Mouse (Mus musculus) c-Kit-positive CD71-positive TER-119-positive erythroid progenitor cells, embryonic 14.5 days (primary cell): ENCODE data around the gene Erbb4.

Source experiments
- DNase-seq: peaks from one replicate; pipeline ENCODE4 v3.0.0-alpha.2; 2013; ENCODE audit warnings: low spot score

Erbb4 gene

GRCm38 (mm10) chr1:68517820-68518219 is 590.0 kb downstream of the Erbb4 start:
- no peak for DNase-seq

DNA sequence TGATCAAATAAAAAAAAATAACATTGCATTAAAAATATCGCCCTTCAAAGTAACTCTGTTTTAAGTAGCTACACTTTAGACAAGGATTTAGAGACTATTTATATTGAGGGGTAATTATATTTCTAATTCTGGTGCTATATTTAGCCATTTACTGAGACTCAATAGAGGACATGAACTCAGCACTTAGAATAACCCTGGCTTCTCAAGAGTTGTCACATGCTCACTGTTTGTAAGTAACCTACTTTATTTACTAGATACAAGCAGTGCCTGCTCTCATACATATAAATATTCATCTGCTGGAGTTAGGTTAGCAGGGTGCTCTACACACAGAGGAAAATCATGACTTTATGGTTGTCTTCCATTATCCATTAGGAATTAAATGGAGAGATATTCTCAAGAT is 604.0 kb downstream of the Erbb4 start:
- DNase-seq: no peak

- DNase-seq: no peak
Observed at GRCm38 (mm10) chr1:68501561-68501960, 606.3 kb downstream of the Erbb4 start.

- DNase-seq: no peak
Observed at GRCm38 (mm10) chr1:68466390-68466960, 641.4 kb downstream of the Erbb4 start.

- no peak for DNase-seq
Observed at GRCm38 (mm10) chr1:68451274-68451673, 656.6 kb downstream of the Erbb4 start.

- DNase-seq: no peak
Observed at GRCm38 (mm10) chr1:68424336-68424983, 683.4 kb downstream of the Erbb4 start.

GRCm38 (mm10) chr1:68401204-68401603 is 706.7 kb downstream of the Erbb4 start:
- DNase-seq: no peak

DNA sequence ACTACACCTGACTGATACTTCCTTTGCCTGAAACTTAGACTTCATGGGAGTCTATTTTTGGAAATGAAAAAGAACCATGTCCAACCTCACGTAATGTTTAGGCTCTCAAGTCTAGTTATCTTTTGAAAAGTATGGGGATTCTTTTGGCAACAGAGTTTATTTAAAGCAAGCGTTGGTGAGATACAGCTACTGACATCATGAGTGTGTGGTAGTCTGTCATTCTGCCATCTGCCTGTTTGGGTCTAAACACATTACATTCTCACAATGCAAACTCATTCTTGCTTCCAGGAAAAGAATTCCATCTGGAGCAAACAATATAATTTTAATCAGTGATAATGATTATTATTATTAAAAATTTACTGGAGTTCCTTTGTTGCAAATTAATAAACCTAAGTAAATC is 736.3 kb downstream of the Erbb4 start:
- DNase-seq: no peak

- DNase-seq: no peak
Observed at GRCm38 (mm10) chr1:68333714-68334113, 774.1 kb downstream of the Erbb4 start.

- DNase-seq: no peak
Observed at GRCm38 (mm10) chr1:68305813-68306212, 802.0 kb downstream of the Erbb4 start.

DNA sequence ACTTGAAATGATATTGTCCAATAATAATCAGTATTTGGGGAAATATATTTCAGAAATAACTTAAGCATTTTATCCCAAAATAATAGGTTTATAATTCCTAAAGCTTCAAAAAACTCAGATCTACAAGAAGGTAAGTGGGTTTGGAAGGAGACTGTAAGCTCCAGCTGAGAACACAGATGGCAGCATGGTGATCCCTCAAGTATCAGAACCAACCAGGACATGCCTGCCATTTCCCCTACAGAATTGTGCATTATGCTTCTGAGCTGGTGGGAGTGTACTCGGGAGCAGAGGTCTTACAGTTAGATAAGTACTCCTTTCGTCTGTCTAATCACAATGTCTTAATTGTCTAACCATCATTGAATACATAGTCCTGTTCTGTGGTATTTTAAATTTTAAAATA is 823.4 kb downstream of the Erbb4 start:
- no peak for DNase-seq

DNA sequence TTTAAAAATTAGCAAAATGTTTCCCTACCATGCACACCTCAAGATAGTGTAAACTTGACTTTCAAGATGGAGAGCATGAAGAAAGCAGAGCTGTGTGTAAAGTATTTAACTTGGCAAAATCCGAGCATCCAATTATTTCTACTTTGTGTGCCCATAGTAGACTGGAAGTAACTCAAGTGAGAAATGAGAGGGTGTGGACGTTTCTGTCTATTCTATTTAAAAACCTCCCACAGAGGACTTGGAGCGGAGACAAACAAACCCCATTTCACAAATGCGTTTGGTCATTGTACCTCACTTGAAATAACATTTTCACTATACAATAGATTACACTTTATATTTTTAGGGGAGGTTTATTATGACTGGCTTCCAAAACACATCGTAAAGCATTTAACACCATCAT is 832.0 kb downstream of the Erbb4 start:
- no peak for DNase-seq

- no peak for DNase-seq
Observed at GRCm38 (mm10) chr1:68178580-68178979, 929.3 kb downstream of the Erbb4 start.

GRCm38 (mm10) chr1:68155253-68155652 is 952.6 kb downstream of the Erbb4 start:
- DNase-seq: no peak

DNA sequence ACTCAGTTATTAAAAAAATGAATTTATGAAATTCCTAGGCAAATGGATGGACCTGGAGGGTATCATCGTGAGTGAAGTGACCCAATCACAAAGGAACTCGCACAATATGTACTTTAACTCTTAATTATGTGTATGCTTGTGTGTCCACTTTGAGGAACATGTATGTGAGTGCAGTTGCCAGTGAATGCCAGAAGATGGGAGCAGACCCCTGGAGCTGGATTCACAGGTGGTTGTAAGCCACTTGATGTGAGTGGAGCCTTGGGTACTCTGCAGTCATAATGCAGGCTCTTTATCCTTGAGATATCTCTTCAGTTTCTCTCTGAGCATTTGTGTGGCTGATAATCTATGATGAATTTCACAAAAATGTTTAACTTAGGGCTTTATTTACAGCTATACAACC is 957.3 kb downstream of the Erbb4 start:
- DNase-seq: no peak

DNA sequence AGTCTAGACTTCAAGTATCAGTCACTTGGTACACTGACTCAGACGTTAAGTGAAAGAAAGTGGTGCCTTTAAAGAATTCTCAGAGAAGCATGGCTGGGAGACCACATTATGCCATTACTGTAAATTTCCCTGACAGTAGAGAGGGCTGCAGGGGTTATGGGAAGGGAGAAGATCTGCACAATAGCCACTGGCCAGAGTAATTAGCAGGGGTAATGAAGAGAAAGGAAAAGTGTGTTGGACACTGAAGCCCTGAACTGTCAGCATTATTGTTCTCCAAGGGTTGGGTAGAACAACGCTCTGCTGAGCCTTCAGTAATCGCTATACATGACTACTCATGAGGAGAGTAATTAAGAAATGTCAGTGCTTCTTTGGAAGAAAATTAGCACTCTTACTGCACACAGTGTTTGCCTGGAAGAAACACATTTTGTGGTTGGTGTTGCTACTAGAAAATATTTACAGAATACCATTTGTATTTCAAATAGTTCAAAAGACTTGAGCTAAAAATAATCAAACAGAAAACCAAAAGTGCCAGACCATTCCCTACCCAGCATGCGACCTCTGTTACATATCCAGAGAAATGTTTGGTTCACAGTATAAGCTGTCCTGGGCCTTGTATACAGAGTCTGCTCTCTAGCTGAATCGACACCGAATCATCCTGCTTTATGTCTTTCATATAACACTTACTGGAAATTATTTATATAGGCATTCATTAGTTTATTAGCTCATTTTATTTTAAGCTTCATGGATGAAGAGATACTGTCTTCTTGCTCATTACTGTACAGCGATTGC is 965.1 kb downstream of the Erbb4 start:
- no peak for DNase-seq

DNA sequence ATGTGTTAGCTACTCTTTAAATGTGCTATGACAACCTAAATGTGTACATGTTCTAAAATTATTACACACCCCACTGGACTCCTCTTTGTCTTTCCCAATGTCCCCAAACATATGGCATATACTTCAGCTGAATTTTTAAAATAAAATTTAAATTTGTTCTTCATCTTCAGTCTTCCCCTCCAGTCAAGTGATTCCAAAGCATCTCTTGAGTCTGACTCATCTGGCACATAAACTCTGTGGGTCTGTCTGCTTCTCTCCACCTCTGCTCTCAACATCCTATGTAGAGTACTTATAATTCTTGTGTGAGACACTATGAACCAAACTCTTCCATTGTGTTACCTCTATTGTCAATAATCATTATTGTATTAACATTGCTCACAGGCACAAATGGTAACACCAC is 972.9 kb downstream of the Erbb4 start:
- no peak for DNase-seq

GRCm38 (mm10) chr1:68134450-68134849 is 973.4 kb downstream of the Erbb4 start:
- DNase-seq: no peak

DNA sequence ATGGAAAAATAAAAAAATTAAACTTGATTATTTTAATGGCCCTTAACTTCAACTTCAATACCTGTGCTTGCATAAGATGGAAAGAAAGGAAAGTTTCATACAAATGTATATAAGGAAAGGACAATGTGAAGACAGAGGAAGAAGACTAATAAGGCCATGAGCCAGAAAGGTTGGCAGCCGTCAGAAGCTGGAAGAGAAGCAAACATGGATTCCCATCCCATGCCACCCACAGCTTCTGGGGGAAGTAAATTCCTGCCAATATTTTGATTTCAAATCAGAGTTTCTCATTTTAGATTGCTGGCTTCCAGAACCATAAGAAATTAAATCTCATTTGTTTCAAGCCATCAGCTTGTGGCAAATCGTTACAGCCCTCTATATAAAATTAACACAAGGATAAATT is 984.3 kb downstream of the Erbb4 start:
- DNase-seq: no peak

DNA sequence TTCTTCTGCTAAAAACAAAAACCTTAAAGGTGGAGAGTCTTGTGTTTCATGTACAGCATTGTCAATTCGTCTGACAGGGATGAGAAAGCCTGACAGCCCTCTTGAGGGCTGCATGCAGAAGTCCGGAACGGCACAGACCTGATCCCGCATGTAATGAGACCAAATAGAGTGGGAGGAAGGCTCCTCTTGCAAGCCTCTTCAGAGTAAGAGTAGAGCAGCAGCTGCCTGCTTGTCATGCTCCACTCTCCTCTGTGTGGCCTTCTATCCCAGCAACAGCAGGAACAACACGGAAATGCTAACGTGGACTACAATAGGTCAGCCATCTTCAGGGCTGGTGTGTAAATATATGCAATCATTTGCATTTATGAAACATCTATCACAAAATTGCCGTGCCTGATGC is 987.5 kb downstream of the Erbb4 start:
- DNase-seq: no peak

DNA sequence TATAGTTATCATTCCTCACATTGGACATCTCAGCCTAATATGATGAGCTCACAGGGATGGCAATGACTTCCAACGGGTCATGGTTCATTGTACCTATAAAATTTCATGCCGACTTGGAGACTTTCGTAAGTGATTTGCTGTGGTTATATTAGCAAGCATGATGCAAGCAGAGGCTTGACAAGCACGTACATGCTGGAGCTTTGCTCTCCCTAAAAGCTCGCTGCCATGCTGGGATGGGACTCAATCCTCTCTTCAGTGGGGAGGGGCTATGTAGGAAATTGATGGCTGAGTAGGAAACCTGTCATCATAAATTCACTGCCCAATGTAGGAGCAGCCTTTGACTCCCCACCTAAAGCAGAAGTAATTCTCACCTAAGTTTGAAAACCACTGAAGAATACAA is 992.1 kb downstream of the Erbb4 start:
- no peak for DNase-seq

- no peak for DNase-seq
Observed at GRCm38 (mm10) chr1:68106543-68106860, 1001.4 kb downstream of the Erbb4 start.

DNA sequence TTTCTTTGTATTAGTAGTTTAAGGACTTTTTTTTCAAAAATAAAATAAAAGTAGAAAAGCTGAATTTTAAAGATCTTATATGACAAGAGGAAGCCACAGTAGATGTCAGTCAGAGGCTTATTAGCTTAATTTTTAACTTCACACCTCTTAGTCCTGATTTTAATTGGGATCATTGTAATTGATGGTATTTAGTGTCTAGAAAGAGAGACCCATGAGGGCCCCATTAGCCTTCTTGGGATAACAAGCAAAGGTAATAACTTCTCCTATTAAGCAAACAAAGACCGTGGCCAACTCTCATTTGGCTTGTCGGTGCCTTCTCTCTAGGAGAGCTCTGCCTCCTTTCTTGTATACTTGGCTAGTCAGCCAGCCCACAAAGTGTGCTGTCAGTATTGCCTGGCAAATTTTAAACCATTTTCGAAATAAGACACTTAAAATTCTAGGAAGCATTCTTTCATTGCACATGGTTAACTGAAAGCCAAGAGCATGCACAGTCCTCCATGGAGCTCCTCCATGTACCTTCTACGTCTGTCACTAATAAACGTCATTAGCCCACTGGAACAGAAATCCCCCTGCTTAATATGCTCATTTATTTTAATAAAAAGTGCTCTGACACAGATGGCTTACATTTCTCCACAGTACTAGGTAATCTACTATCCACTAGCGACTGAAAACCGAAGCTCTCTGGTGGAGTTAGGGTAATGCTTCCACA is 1001.9 kb downstream of the Erbb4 start:
- no peak for DNase-seq
